8 mouse cellular contexts compared by ENCODE assay signal in the genomic region with DNA sequence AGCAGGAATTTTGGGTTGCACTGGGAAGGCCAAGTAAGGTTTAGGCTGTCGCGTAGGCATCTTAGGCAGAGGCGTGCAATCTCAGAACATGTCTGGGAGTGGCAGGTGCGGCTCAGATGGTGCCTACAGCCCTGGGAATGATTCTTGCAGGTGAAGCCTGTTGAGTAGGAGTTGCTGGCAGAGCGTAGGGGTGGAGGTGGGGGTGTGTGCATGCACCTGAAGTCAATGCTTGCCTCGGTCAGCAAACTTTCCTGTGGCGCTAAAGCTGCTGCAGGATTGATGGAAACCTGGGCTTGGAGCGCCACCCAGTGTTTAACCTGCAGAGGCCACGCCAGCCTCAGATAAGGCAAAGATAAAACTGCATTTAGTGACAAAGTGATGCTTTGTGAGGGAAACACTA.
A peak's percentile ranks its signal among the peaks of the same experiment; 100 is the strongest.
DNase-seq lines count a peak whose midpoint lies in the region; ATAC-seq and TF ChIP-seq lines count a peak whose summit lies in the region.

No protein-coding gene starts in this region.

- no peaks in the 10 kb centered on the region for H3K9me3 ChIP-seq in forebrain, embryonic 11.5 days (ENCODE audit: control insufficient read depth, low read length)
- H3K9me3 ChIP-seq in hindbrain, embryonic 12.5 days (replicated peaks): no peaks in the 10 kb centered on the region
- no peaks in the 10 kb centered on the region for H3K9me3 ChIP-seq in lung, embryonic 15.5 days

- peak overlapping the region; percentile 53 for H3K4me2 ChIP-seq in forebrain, embryonic 11.5 days (ENCODE audit: low read depth, low read length, severe bottlenecking)
- H3K4me2 ChIP-seq in hindbrain, embryonic 12.5 days (replicated peaks): peak overlapping the region; percentile 52
- peak overlapping the region; percentile 49 for H3K4me2 ChIP-seq in lung, embryonic 15.5 days

- peak overlapping the region; percentile 16 for H3K4me3 ChIP-seq in forebrain, embryonic 11.5 days (ENCODE audit: low read depth, low read length)
- H3K4me3 ChIP-seq in hindbrain, embryonic 12.5 days: peak overlapping the region; percentile 19
- peak overlapping the region; percentile 21 for H3K4me3 ChIP-seq in lung, embryonic 15.5 days

- peak; percentile 65 for DNase-seq in ES-CJ7 (ENCODE audit: low read depth, low spot score)
- DNase-seq in brain, embryonic 14.5 days (ENCODE audit: low read depth): peak; percentile 86
- DNase-seq in forebrain, embryonic 11.5 days (ENCODE audit: low spot score): peak; percentile 84
- DNase-seq in layer of hippocampus, adult 9-11 months: peak; percentile 61
- peak; percentile 29 for DNase-seq in retina, adult 2 months (ENCODE audit: low read depth, low spot score)
- peak; percentile 71 for DNase-seq in urinary bladder, postnatal 14 days (ENCODE audit: low spot score)

- no peak overlapping the region; the same call in 1 of the 2 replicates for H3K9ac ChIP-seq in forebrain, embryonic 11.5 days (ENCODE audit: low read length)
- no peak overlapping the region; the same call in 1 of the 2 replicates for H3K9ac ChIP-seq in hindbrain, embryonic 12.5 days
- no peak overlapping the region for H3K9ac ChIP-seq in lung, embryonic 15.5 days

- peak; percentile 94 for TF ChIP-seq CTCF in brain, embryonic 14.5 days (IDR thresholded peaks at IDR 0.05; ENCODE audit: borderline replicate concordance, extremely low read depth, insufficient read depth, insufficient read length)

- H3K27me3 ChIP-seq in forebrain, embryonic 11.5 days (ENCODE audit: control insufficient read depth, insufficient read depth, low read length): no peaks in the 10 kb centered on the region
- peaks cover 16% of the 10 kb centered on the region for H3K27me3 ChIP-seq in hindbrain, embryonic 12.5 days
- 0 out of 2 replicates have a peak, but pooled peaks cover 7% of the 10 kb centered on the region for H3K27me3 ChIP-seq in lung, embryonic 15.5 days

- WGBS in forebrain, embryonic 11.5 days: 3% methylated on average over 9 of the region's 9 CpGs
- WGBS in hindbrain, embryonic 12.5 days: 3% methylated on average over 9 of the region's 9 CpGs
- WGBS in lung, embryonic 15.5 days: 4% methylated on average over 9 of the region's 9 CpGs

- ATAC-seq in forebrain, embryonic 11.5 days (replicated peaks; ENCODE audit: low FRiP score): no peak
- ATAC-seq in hindbrain, embryonic 12.5 days (ENCODE audit: low FRiP score): peak; percentile 52; the same call in 1 of the 2 replicates
- peak; percentile 69; the same call in 1 of the 2 replicates for ATAC-seq in lung, embryonic 15.5 days (ENCODE audit: borderline replicate concordance, extremely low read depth, low FRiP score, low TSS enrichment)

- H3K27ac ChIP-seq in forebrain, embryonic 11.5 days (ENCODE audit: low read depth, low read length): no peak overlapping the region
- no peak overlapping the region for H3K27ac ChIP-seq in hindbrain, embryonic 12.5 days
- no peak overlapping the region for H3K27ac ChIP-seq in lung, embryonic 15.5 days

- no peaks in the 10 kb centered on the region for H3K36me3 ChIP-seq in forebrain, embryonic 11.5 days (ENCODE audit: control insufficient read depth, insufficient read depth, low read length)
- H3K36me3 ChIP-seq in hindbrain, embryonic 12.5 days: no peaks in the 10 kb centered on the region
- H3K36me3 ChIP-seq in lung, embryonic 15.5 days: no peaks in the 10 kb centered on the region

- peaks cover 2% of the 10 kb centered on the region; the same call in 1 of the 2 replicates for H3K4me1 ChIP-seq in forebrain, embryonic 11.5 days (replicated peaks; ENCODE audit: control insufficient read depth, insufficient read depth, low read length)
- peaks cover 8% of the 10 kb centered on the region for H3K4me1 ChIP-seq in hindbrain, embryonic 12.5 days
- H3K4me1 ChIP-seq in lung, embryonic 15.5 days: peaks cover 8% of the 10 kb centered on the region; the same call in 1 of the 2 replicates

- TF ChIP-seq POLR2A in brain, embryonic 14.5 days (IDR thresholded peaks at IDR 0.05; ENCODE audit: borderline replicate concordance, extremely low read depth, insufficient read depth, insufficient read length, poor library complexity, severe bottlenecking): no peak

Comparison
In these comparisons a context has a peak if more than half of its experiments do, and no peak if none do; other contexts are left out.
1. DNase-seq: peak in every context shown above with its lines; median percentile 86 in brain, embryonic 14.5 days; 84 in forebrain, embryonic 11.5 days; 71 in urinary bladder, postnatal 14 days; 65 in ES-CJ7; 61 in layer of hippocampus, adult 9-11 months; 29 in retina, adult 2 months.